Mouse (Mus musculus) cortical plate, adult 2 months (tissue): ENCODE measurements around the gene Gm17334. TPM values are rescaled to one million over a fixed set of nuclear protein-coding genes. Genes with fewer than 3 reads are reported as not detected.

ENCODE experiments used
- H3K27ac ChIP-seq: fragments of 200-500 bp; 2 replicates; pipeline ENCODE4 v1.5.1; 2012; ENCODE audit warnings: low read length, control low read depth, inconsistent platforms; ENCODE audit not compliant: insufficient read depth
- H3K4me1 ChIP-seq: fragments of 200-500 bp; 2 replicates; pipeline ENCODE4 v1.6.1; 2011; ENCODE audit warnings: low read length; ENCODE audit not compliant: control insufficient read depth, insufficient read depth
- H3K4me3 ChIP-seq: fragments of 200-500 bp; 2 replicates; pipeline ENCODE4 v1.5.1; 2011; ENCODE audit warnings: mild to moderate bottlenecking, low read length, control low read depth; ENCODE audit not compliant: insufficient read depth
- CTCF ChIP-seq: fragments of 200-500 bp; IDR thresholded peaks from 2 replicates; pipeline ENCODE4 v1.5.1; 2011; ENCODE audit warnings: mild to moderate bottlenecking, control low read depth, low read length; ENCODE audit not compliant: insufficient read depth; ENCODE audit errors: extremely low read depth
- POLR2A ChIP-seq: fragments of 200-500 bp; IDR thresholded peaks from 2 replicates; pipeline ENCODE4 v1.6.1; 2011; ENCODE audit warnings: mild to moderate bottlenecking, low read length, control low read depth; ENCODE audit not compliant: insufficient read depth; ENCODE audit errors: extremely low read depth
- polyA plus RNA-seq: library from polyadenylated mRNA; depleted of rRNA; stranded (reverse); fragments of >200 nt; gene quantifications from 2 replicates; pipeline ENCODE4 v1.2.3, GENCODE M21; 2012

The Gm17334 gene
- polyA plus RNA-seq, 1 experiment, result 1.4 TPM

GRCm38 (mm10) chr11:53811312-53811711 lies 38.3 kb upstream of the Gm17334 start:
- no peaks in the 10 kb centered on the region for H3K4me1 ChIP-seq
- TF ChIP-seq POLR2A, result no peak
- TF ChIP-seq CTCF, result no peak
- H3K27ac ChIP-seq, result no peak overlapping the region
- no peak overlapping the region for H3K4me3 ChIP-seq

GRCm38 (mm10) chr11:53810749-53811148 lies 37.8 kb upstream of the Gm17334 start:
- H3K4me1 ChIP-seq, result no peaks in the 10 kb centered on the region
- TF ChIP-seq POLR2A (no peak), CTCF (no peak)

GRCm38 (mm10) chr11:53810156-53810555 lies 37.2 kb upstream of the Gm17334 start:
- TF ChIP-seq CTCF (no peak), POLR2A (no peak)
- Histone ChIP-seq H3K4me1 (no peaks in the 10 kb centered on the region), H3K4me3 (no peak overlapping the region), H3K27ac (no peak overlapping the region)

More at GRCm38 (mm10) chr11:53810749-53811148, 37.8 kb upstream of the Gm17334 start:
- Histone ChIP-seq H3K27ac (no peak overlapping the region), H3K4me3 (no peak overlapping the region)

- Histone ChIP-seq H3K4me1 (no peaks in the 10 kb centered on the region), H3K4me3 (no peak overlapping the region), H3K27ac (no peak overlapping the region)
- TF ChIP-seq CTCF (no peak), POLR2A (no peak)
Measured at GRCm38 (mm10) chr11:53809354-53809753, 36.4 kb upstream of the Gm17334 start.

- H3K4me1 ChIP-seq, result no peaks in the 10 kb centered on the region
- no peak overlapping the region for H3K4me3 ChIP-seq
- TF ChIP-seq CTCF, result no peak
- no peak for TF ChIP-seq POLR2A
- no peak overlapping the region for H3K27ac ChIP-seq
Measured at GRCm38 (mm10) chr11:53805786-53806185, 32.8 kb upstream of the Gm17334 start.

- Histone ChIP-seq H3K27ac (no peak overlapping the region), H3K4me3 (no peak overlapping the region), H3K4me1 (no peaks in the 10 kb centered on the region)
- TF ChIP-seq CTCF (no peak), POLR2A (no peak)
Measured at GRCm38 (mm10) chr11:53804569-53805344, 31.8 kb upstream of the Gm17334 start.

- H3K4me3 ChIP-seq, result no peak overlapping the region
- TF ChIP-seq POLR2A (no peak), CTCF (no peak)
- H3K27ac ChIP-seq, result no peak overlapping the region
Measured at GRCm38 (mm10) chr11:53803494-53803893, 30.5 kb upstream of the Gm17334 start.

GRCm38 (mm10) chr11:53803093-53803492 lies 30.1 kb upstream of the Gm17334 start:
- no peak for TF ChIP-seq CTCF
- TF ChIP-seq POLR2A, result no peak
- H3K4me3 ChIP-seq, result no peak overlapping the region
- H3K4me1 ChIP-seq, result no peaks in the 10 kb centered on the region
- H3K27ac ChIP-seq, result no peak overlapping the region

More at GRCm38 (mm10) chr11:53803494-53803893, 30.5 kb upstream of the Gm17334 start:
- no peaks in the 10 kb centered on the region for H3K4me1 ChIP-seq

- TF ChIP-seq POLR2A, result no peak
- no peak for TF ChIP-seq CTCF
- H3K4me1 ChIP-seq, result 0 out of 2 replicates have a peak, but pooled peaks cover 1% of the 10 kb centered on the region
- no peak overlapping the region for H3K4me3 ChIP-seq
- no peak overlapping the region for H3K27ac ChIP-seq
Measured at GRCm38 (mm10) chr11:53800975-53801374, 28.0 kb upstream of the Gm17334 start.

- H3K4me1 ChIP-seq, result 0 out of 2 replicates have a peak, but pooled peaks cover 1% of the 10 kb centered on the region
- H3K4me3 ChIP-seq, result no peak overlapping the region
- TF ChIP-seq CTCF (no peak), POLR2A (no peak)
- no peak overlapping the region for H3K27ac ChIP-seq
Measured at GRCm38 (mm10) chr11:53800036-53800435, 27.0 kb upstream of the Gm17334 start.
